Mouse (Mus musculus) heart, embryonic 16.5 days (tissue): ENCODE data around the gene Pla1a. TPM values are rescaled to one million over a fixed set of nuclear protein-coding genes. Genes with fewer than 3 reads are reported as not detected.

Experiments used
- ATAC-seq: fragments of 200-750 bp; cut with Nextera tagmentation; replicated peaks from 2 replicates; pipeline ENCODE4 v1.8.0; 2017; ENCODE audit warnings: moderate number of reproducible peaks; ENCODE audit not compliant: insufficient read depth, low FRiP score; ENCODE audit errors: extremely low read depth
- H3K27ac ChIP-seq: fragments of 300-500 bp; sonication (generic); 2 replicates; pipeline ENCODE4 v1.5.1; 2014; ENCODE audit warnings: mild to moderate bottlenecking, low read length, control low read depth, moderate library complexity
- H3K27me3 ChIP-seq: fragments of 300-500 bp; sonication (generic); 2 replicates; pipeline ENCODE4 v1.6.1; 2014; ENCODE audit warnings: low read length, mixed read lengths; ENCODE audit not compliant: control insufficient read depth, insufficient read depth
- H3K36me3 ChIP-seq: fragments of 300-500 bp; sonication (generic); 2 replicates; pipeline ENCODE4 v1.6.1; 2014; ENCODE audit not compliant: control insufficient read depth, insufficient read depth
- H3K4me1 ChIP-seq: fragments of 300-500 bp; sonication (generic); 2 replicates; pipeline ENCODE4 v1.6.1; 2014; ENCODE audit warnings: low read length, mixed read lengths; ENCODE audit not compliant: control insufficient read depth, insufficient read depth
- H3K4me2 ChIP-seq: fragments of 300-500 bp; sonication (generic); 2 replicates; pipeline ENCODE4 v1.6.1; 2014; ENCODE audit warnings: low read depth, mild to moderate bottlenecking, control low read depth, low read length
- H3K4me3 ChIP-seq: fragments of 300-500 bp; sonication (generic); 2 replicates; pipeline ENCODE4 v1.5.1; 2014; ENCODE audit warnings: mild to moderate bottlenecking, control low read depth, low read length
- H3K9ac ChIP-seq: fragments of 300-500 bp; sonication (generic); 2 replicates; pipeline ENCODE4 v1.6.1; 2014; ENCODE audit warnings: low read length, control low read depth
- H3K9me3 ChIP-seq: fragments of 300-500 bp; sonication (generic); replicated peaks from 2 replicates; pipeline ENCODE4 v1.6.1; 2016; ENCODE audit warnings: low read length; ENCODE audit not compliant: control insufficient read depth
- WGBS: fragments of 180-500 bp; shearing (Covaris S2); extraction: QIAGEN DNeasy Blood & Tissue Kit; methylation state at CpG from one replicate; pipeline ENCODE4 v1.1.7; 2014; 5-methylcytosine and 5-hydroxymethylcytosine counted together
- polyA plus RNA-seq: library from polyadenylated mRNA; unstranded; fragments of >200 nt; fragmentation: Nextera tagmentation; extraction: Ambion mirVana; gene quantifications from 2 replicates; pipeline ENCODE4 v1.2.1, GENCODE M21; 2015

Gene Pla1a
- polyA plus RNA-seq, 1 experiment from 2014 or later, result 3.6 TPM

- Histone ChIP-seq H3K27ac (no peak overlapping the region), H3K36me3 (peaks cover 32% of the 10 kb centered on the region)
- no peak for ATAC-seq
These were observed 10.9 kb upstream of the Pla1a start for GRCm38 (mm10) chr16:38443721-38444464.

DNA sequence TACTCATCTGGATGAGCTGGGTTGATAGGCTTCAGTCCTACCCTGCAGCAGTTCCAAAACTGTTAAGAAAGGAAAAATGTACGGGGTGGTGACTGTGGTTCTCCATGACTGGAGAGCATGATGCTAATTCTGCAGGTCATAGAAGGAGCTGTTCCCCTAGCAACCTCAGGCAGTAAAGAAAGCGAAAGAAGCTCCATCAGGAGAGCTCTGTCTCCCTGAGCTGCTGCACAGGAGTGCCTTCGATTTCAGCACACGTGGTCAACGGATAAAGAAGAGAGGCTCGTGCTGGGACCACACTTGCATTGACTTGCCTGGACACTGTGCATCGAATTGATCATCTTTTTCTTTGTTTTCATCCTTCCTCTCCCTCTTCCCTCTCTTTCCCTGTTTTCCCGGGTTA is 9.3 kb upstream of the Pla1a start:
- Histone ChIP-seq H3K36me3 (peaks cover 27% of the 10 kb centered on the region), H3K27me3 (no peaks in the 10 kb centered on the region), H3K27ac (no peak overlapping the region), H3K4me1 (no peaks in the 10 kb centered on the region), H3K9ac (no peak overlapping the region), H3K4me3 (no peak overlapping the region), H3K4me2 (no peak overlapping the region), H3K9me3 (peaks cover 3% of the 10 kb centered on the region; the same call in 1 of the 2 replicates)
- no peak for ATAC-seq
- 83% methylated on average over 8 of the region's 8 CpGs for WGBS

More at GRCm38 (mm10) chr16:38443721-38444464, 10.9 kb upstream of the Pla1a start:
- Histone ChIP-seq H3K4me3 (no peak overlapping the region), H3K9me3 (peaks cover 3% of the 10 kb centered on the region; the same call in 1 of the 2 replicates), H3K9ac (no peak overlapping the region), H3K27me3 (no peaks in the 10 kb centered on the region), H3K4me1 (no peaks in the 10 kb centered on the region), H3K4me2 (no peak overlapping the region)
- 94% methylated on average over 7 of the region's 7 CpGs for WGBS

DNA sequence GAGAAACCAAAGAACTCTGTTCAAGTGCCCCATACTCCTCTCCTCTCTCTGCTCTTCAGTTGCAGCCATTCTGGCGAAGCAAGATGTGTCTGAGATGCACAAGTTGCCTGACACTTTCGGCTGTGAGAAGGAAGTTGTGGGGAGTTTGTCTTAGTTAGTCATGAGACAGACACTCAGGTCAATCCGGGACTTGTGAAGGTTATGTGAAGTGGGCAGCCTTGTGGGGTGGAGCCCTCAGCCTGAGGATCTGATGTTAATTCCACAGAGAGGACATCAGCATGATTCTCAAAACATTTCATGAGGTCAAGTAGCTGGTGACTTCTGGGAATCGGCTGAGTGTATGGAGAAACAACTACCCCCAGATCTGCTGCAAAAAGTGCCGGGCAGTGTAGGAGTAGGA is 8.7 kb upstream of the Pla1a start:
- WGBS, result 80% methylated on average over 5 of the region's 5 CpGs
- H3K4me3 ChIP-seq, result no peak overlapping the region
- ATAC-seq, result no peak

DNA sequence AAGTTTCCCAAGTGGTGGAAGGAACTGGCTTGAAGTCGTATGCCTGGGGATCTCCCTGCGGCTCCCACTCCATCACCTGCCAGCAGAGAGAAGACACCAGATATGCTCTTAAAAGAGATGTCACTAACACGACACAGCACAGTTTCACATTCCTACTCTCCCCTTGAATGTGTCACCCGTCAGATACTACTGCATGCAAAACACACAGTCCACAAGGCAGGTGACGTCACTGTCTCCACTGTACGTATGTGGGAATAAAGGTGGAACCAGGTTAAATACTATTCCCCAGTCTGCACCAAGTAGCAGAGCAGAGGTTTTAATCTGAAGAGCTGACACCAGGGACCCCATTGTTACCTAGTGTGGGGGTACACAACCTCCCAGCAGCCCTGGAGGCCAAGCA is 7.5 kb upstream of the Pla1a start:
- Histone ChIP-seq H3K4me3 (no peak overlapping the region), H3K9ac (no peak overlapping the region), H3K27ac (no peak overlapping the region), H3K4me1 (no peaks in the 10 kb centered on the region), H3K9me3 (peaks cover 3% of the 10 kb centered on the region; the same call in 1 of the 2 replicates), H3K27me3 (no peaks in the 10 kb centered on the region), H3K36me3 (peaks cover 12% of the 10 kb centered on the region), H3K4me2 (no peak overlapping the region)
- ATAC-seq, result no peak
- 48% methylated on average over 6 of the region's 6 CpGs for WGBS

More for the DNA sequence above, 8.7 kb upstream of the Pla1a start:
- Histone ChIP-seq H3K9me3 (peaks cover 3% of the 10 kb centered on the region; the same call in 1 of the 2 replicates), H3K9ac (no peak overlapping the region), H3K4me2 (no peak overlapping the region), H3K27me3 (no peaks in the 10 kb centered on the region), H3K27ac (no peak overlapping the region), H3K36me3 (peaks cover 21% of the 10 kb centered on the region), H3K4me1 (no peaks in the 10 kb centered on the region)

DNA sequence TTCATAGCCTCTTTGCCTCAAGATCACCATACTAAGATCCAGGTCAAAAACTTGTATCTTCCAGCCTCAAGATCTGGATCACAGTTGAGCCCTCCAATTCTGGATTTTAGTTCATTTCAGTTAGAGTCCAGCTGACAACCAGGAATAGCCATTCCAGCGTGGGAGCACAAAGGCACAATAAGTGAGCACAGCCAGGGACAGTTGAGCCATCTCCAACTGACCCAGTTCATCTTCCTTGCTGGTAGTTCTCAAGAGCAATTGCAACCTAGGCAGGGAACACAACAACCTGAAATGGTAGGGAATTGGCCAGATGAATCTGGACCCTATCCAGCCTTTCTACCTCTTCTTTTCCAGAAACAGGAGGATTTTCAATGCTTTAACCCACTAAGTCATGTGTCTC is 6.2 kb upstream of the Pla1a start:
- Histone ChIP-seq H3K9me3 (0 out of 2 replicates have a peak, but pooled peaks cover under 1% of the 10 kb centered on the region), H3K27ac (no peak overlapping the region), H3K36me3 (peaks cover 2% of the 10 kb centered on the region; the same call in 1 of the 2 replicates), H3K4me1 (no peaks in the 10 kb centered on the region), H3K9ac (no peak overlapping the region), H3K4me3 (no peak overlapping the region), H3K4me2 (no peak overlapping the region), H3K27me3 (no peaks in the 10 kb centered on the region)
- no peak for ATAC-seq
- 69% methylated on average over 1 of the region's 1 CpGs for WGBS

- H3K27me3 ChIP-seq, result no peaks in the 10 kb centered on the region
- H3K36me3 ChIP-seq, result no peaks in the 10 kb centered on the region
- ATAC-seq, result no peak
- peaks cover 6% of the 10 kb centered on the region; the same call in 1 of the 2 replicates for H3K4me1 ChIP-seq
- no peak overlapping the region for H3K27ac ChIP-seq
- no peak overlapping the region for H3K4me2 ChIP-seq
- H3K9ac ChIP-seq, result no peak overlapping the region
- no peaks in the 10 kb centered on the region for H3K9me3 ChIP-seq
- 84% methylated on average over 4 of the region's 4 CpGs for WGBS
- no peak overlapping the region for H3K4me3 ChIP-seq
These were observed 1.4 kb upstream of the Pla1a start for GRCm38 (mm10) chr16:38434295-38434795.

- H3K4me3 ChIP-seq, result no peak overlapping the region
- no peak overlapping the region for H3K27ac ChIP-seq
- no peak for ATAC-seq
- no peaks in the 10 kb centered on the region for H3K36me3 ChIP-seq
- peaks cover 6% of the 10 kb centered on the region; the same call in 1 of the 2 replicates for H3K4me1 ChIP-seq
- H3K27me3 ChIP-seq, result no peaks in the 10 kb centered on the region
- 89% methylated on average over 8 of the region's 8 CpGs for WGBS
- no peak overlapping the region for H3K4me2 ChIP-seq
- H3K9me3 ChIP-seq, result no peaks in the 10 kb centered on the region
- H3K9ac ChIP-seq, result no peak overlapping the region
These were observed 569 bp upstream of the Pla1a start for GRCm38 (mm10) chr16:38433514-38433913.

- no peak overlapping the region for H3K27ac ChIP-seq
- no peak for ATAC-seq
- peaks cover 6% of the 10 kb centered on the region; the same call in 1 of the 2 replicates for H3K4me1 ChIP-seq
- H3K4me3 ChIP-seq, result no peak overlapping the region
- no peaks in the 10 kb centered on the region for H3K9me3 ChIP-seq
- H3K9ac ChIP-seq, result 0 out of 2 replicates have a peak overlapping the region, but pooled peaks have one; percentile 14
- no peaks in the 10 kb centered on the region for H3K27me3 ChIP-seq
- 29% methylated on average over 13 of the region's 13 CpGs for WGBS
- no peaks in the 10 kb centered on the region for H3K36me3 ChIP-seq
- no peak overlapping the region for H3K4me2 ChIP-seq
These were observed 1.3 kb downstream of the Pla1a start for GRCm38 (mm10) chr16:38431446-38432185.

DNA sequence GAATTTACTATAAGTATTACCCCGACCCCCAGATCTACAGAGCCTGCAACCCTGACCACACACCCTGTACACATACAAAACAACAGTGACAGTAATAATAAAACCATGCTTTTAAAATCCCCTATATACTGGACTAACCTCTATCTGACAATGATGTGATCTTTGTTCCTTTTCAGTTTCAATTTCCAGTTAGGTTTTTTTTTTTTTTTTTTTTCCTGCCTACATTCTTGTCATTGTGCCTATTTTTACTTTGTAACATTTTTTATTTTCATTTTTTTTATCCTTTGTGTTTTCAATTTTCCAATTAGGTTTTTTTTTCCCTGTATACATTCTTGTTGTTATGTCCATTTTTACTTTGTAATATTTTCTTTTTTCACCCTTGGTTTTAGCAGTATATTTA is 7.1 kb downstream of the Pla1a start:
- WGBS, result 89% methylated on average over 1 of the region's 1 CpGs
- Histone ChIP-seq H3K9ac (no peak overlapping the region), H3K4me2 (no peak overlapping the region), H3K4me3 (no peak overlapping the region), H3K27ac (no peak overlapping the region), H3K36me3 (no peaks in the 10 kb centered on the region), H3K27me3 (no peaks in the 10 kb centered on the region), H3K4me1 (no peaks in the 10 kb centered on the region), H3K9me3 (no peaks in the 10 kb centered on the region)
- ATAC-seq, result no peak
